Comparison of ENCODE assay signal across 9 mouse cellular contexts in the genomic region with DNA sequence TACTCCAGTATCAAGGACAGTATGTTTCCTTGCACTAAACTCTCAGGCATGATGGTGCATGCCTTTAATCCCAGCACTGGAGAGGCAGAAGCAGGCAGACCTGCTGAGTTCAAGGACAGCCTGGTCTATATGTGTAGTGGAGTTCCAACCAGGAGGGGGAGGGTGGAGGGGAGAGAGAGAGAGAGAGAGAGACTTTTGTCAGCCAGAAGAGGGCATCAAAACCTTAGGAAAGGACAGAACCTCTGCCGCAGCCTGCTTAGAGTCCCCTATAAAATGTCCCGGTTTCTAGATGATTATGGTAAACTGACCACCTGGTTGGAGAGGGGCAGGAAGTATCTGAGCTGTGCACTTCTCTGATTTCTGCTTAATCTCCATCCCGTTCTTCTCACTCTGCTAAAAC. TPM values are rescaled to one million over a fixed set of nuclear protein-coding genes. Genes with fewer than 3 reads are reported as not detected.
DNase-seq lines count a peak whose midpoint lies in the region; ATAC-seq and TF ChIP-seq lines count a peak whose summit lies in the region.
"Had no signal": no experiment of that assay in that cellular context is flagged by ENCODE, and none has a peak within 500 bp of the region (broad histone marks: within the 10 kb centered on the region; RNA-seq: fewer than 3 reads in every experiment).

No protein-coding gene starts in this region.

- no peak overlapping the region for H3K4me3 ChIP-seq in lung, embryonic 14.5 days (ENCODE audit: low read depth, low read length)
- no peak overlapping the region for H3K4me3 ChIP-seq in stomach, embryonic 15.5 days (replicated peaks)

- H3K27ac ChIP-seq in lung, embryonic 14.5 days (ENCODE audit: low read depth): no peak overlapping the region
- H3K27ac ChIP-seq in stomach, embryonic 15.5 days: no peak overlapping the region

- no peak overlapping the region for H3K4me2 ChIP-seq in lung, embryonic 14.5 days
- H3K4me2 ChIP-seq in stomach, embryonic 15.5 days: no peak overlapping the region

- no peaks in the 10 kb centered on the region for H3K27me3 ChIP-seq in lung, embryonic 14.5 days (ENCODE audit: insufficient read depth, low read length)
- no peaks in the 10 kb centered on the region for H3K27me3 ChIP-seq in stomach, embryonic 15.5 days (replicated peaks)

- H3K4me1 ChIP-seq in lung, embryonic 14.5 days (ENCODE audit: insufficient read depth): no peaks in the 10 kb centered on the region
- H3K4me1 ChIP-seq in stomach, embryonic 15.5 days: 0 out of 2 replicates have a peak, but pooled peaks cover 4% of the 10 kb centered on the region

- intact Hi-C loops in left cerebral cortex, postnatal 36 days (cut with DNase I): loop anchor here (5.0 to 10.0 kb wide), 2 partner anchors 63 to 406 kb away; a partner anchor contains a TSS

- peak; percentile 49 for DNase-seq in adrenal gland, postnatal 14 days
- no peak for DNase-seq in adrenal gland, postnatal 25 days
- DNase-seq in lung, embryonic 14.5 days: peak; percentile 52
- no peak for DNase-seq in lung, postnatal 25 days (ENCODE audit: low spot score)
- peak; percentile 69 for DNase-seq in induced T-regulatory cell, adult 2 months (ENCODE audit: low read depth)
- no peak for DNase-seq in left cerebral cortex, postnatal 36 days (ENCODE audit: low spot score in 2 of 2)

- WGBS in lung, embryonic 14.5 days: 5% methylated on average over 3 of the region's 3 CpGs
- 10% methylated on average over 3 of the region's 3 CpGs for WGBS in stomach, embryonic 15.5 days

- peak; percentile 38; the same call in 1 of the 2 replicates for ATAC-seq in lung, embryonic 14.5 days (ENCODE audit: insufficient read depth)
- peak; percentile 63; the same call in 1 of the 2 replicates for ATAC-seq in stomach, embryonic 15.5 days (ENCODE audit: insufficient read depth, low FRiP score, low read depth)
- ATAC-seq in activated CD4-positive, CD25-positive, alpha-beta regulatory T cell, adult 4 months: no peak

- TF ChIP-seq CTCF in lung, embryonic 14.5 days (IDR thresholded peaks at IDR 0.05; ENCODE audit: low read depth): peak; percentile 50; the same call in 1 of the 2 replicates

- H3K9ac ChIP-seq in lung, embryonic 14.5 days: no peak overlapping the region
- no peak overlapping the region for H3K9ac ChIP-seq in stomach, embryonic 15.5 days

- H3K36me3 ChIP-seq in lung, embryonic 14.5 days (ENCODE audit: insufficient read depth): no peaks in the 10 kb centered on the region
- H3K36me3 ChIP-seq in stomach, embryonic 15.5 days: no peaks in the 10 kb centered on the region

- no peaks in the 10 kb centered on the region for H3K9me3 ChIP-seq in lung, embryonic 14.5 days (ENCODE audit: low read depth, low read length)
- H3K9me3 ChIP-seq in stomach, embryonic 15.5 days: no peaks in the 10 kb centered on the region

RNA-seq across cellular contexts. Expression of a gene that starts 20.1 kb away (rescaled TPM):
- 11.8 and 14.9 TPM in 2 replicates for total RNA-seq in adrenal gland, postnatal 14 days (2021)
- 22.6 and 29.8 TPM in 2 replicates for total RNA-seq in adrenal gland, postnatal 25 days (2021)
- polyA plus RNA-seq in lung, embryonic 14.5 days (2014; fragmentation: Nextera tagmentation; extraction: Ambion mirVana): 1.4 and 2.1 TPM in 2 replicates
- polyA plus RNA-seq in stomach, embryonic 15.5 days (2015; fragmentation: Nextera tagmentation; extraction: Ambion mirVana): 16.1 and 16.2 TPM in 2 replicates
- under 1 TPM; 0.20 to 0.76 TPM for total RNA-seq in left cerebral cortex, postnatal 36 days (2021)
- 1 to 10 TPM in 1 of 2 experiments, under 1 TPM in 1; 0.19 to 1.2 TPM for polyA plus RNA-seq in activated CD4-positive, CD25-positive, alpha-beta regulatory T cell, adult 4 months (2017; shearing (Covaris generic))

RNA-seq across cellular contexts. Expression of a gene that starts 46.8 kb away (rescaled TPM):
- 68.8 and 158 TPM in 2 replicates for total RNA-seq in adrenal gland, postnatal 14 days (2021)
- total RNA-seq in adrenal gland, postnatal 25 days (2021): 18.8 and 40.4 TPM in 2 replicates
- polyA plus RNA-seq in lung, embryonic 14.5 days (2014; fragmentation: Nextera tagmentation; extraction: Ambion mirVana): 1.3 TPM in 2 replicates
- polyA plus RNA-seq in stomach, embryonic 15.5 days (2015; fragmentation: Nextera tagmentation; extraction: Ambion mirVana): 3.9 and 8.3 TPM in 2 replicates
- 1 to 10 TPM; 6.3 to 8.4 TPM for total RNA-seq in left cerebral cortex, postnatal 36 days (2021)
- polyA plus RNA-seq in activated CD4-positive, CD25-positive, alpha-beta regulatory T cell, adult 4 months (2017; shearing (Covaris generic)): not detected
- polyA plus RNA-seq: C2C12 had no signal

Comparison
In these comparisons a context has a peak if more than half of its experiments do, and no peak if none do; other contexts are left out.
1. DNase-seq: peak in adrenal gland, postnatal 14 days (single experiment), lung, embryonic 14.5 days (single experiment) and induced T-regulatory cell, adult 2 months (single experiment); none in adrenal gland, postnatal 25 days (single experiment), lung, postnatal 25 days (single experiment) and left cerebral cortex, postnatal 36 days (0 of 2).